Mouse (Mus musculus) heart, postnatal 10 days (tissue): Measurements from ENCODE around the gene Olfr51. TPM values are rescaled to one million over a fixed set of nuclear protein-coding genes. Genes with fewer than 3 reads are reported as not detected.
A peak's percentile ranks its signal among the peaks of the same experiment; 100 is the strongest.
"Not testable (repeated sequence)": the region's sequence is repeated elsewhere in the genome, so short reads cannot be mapped to it uniquely, and the experiment has no call there.

Experiments
- DNase-seq, 2 experiments: peaks; one replicate each; pipeline ENCODE4 v3.0.0; 2021
- intact Hi-C: fragments of 180-260 bp; cut with DNase I; formaldehyde crosslinking; loops from one replicate; pipeline ENCODE4 v1.15.1; 2025
- total RNA-seq, 2 experiments: library from RNA; stranded (reverse); gene quantifications; 2 replicates each; pipeline ENCODE4 v1.2.3; 2021

The Olfr51 gene
- not detected for total RNA-seq

- no peak for DNase-seq
- intact Hi-C loops, result no loop called here
Observed at GRCm38 (mm10) chr11:51003296-51003695, at the start of gene Olfr51. Olfr51 (plus strand) TSS chr11:51003596.

GRCm38 (mm10) chr11:50953665-50954064, 49.7 kb upstream of the Olfr51 start, which contains the start of gene Prop1:
Prop1 (minus strand) TSS chr11:50953765.
- DNase-seq, result no peak
- intact Hi-C loops, result no loop called here

- intact Hi-C loops, result no loop called here
- peak; percentile 5 to 30 for DNase-seq
Observed at GRCm38 (mm10) chr11:50964886-50965285, 38.5 kb upstream of the Olfr51 start.

GRCm38 (mm10) chr11:50966230-50966629, 37.2 kb upstream of the Olfr51 start, which contains the start of gene Olfr1378:
Olfr1378 (plus strand) TSS chr11:50966530.
- no peak for DNase-seq
- intact Hi-C loops, result no loop called here

GRCm38 (mm10) chr11:50977216-50977615, 26.2 kb upstream of the Olfr51 start:
- DNase-seq, result no peak
- intact Hi-C loops, result no loop called here

- DNase-seq, result no peak
- intact Hi-C loops, result no loop called here
Observed at GRCm38 (mm10) chr11:50981667-50982066, 21.7 kb upstream of the Olfr51 start, which contains the start of gene Olfr1377. Olfr1377 (plus strand) TSS chr11:50981967.

- intact Hi-C loops, result no loop called here
Observed at GRCm38 (mm10) chr11:51011821-51012220, 8.4 kb downstream of the Olfr51 start.

GRCm38 (mm10) chr11:51013936-51014335, 10.5 kb downstream of the Olfr51 start, which contains the start of gene Olfr54:
Olfr54 (plus strand) TSS chr11:51014236.
- intact Hi-C loops, result no loop called here
- no peak for DNase-seq

More at GRCm38 (mm10) chr11:51011821-51012220, 8.4 kb downstream of the Olfr51 start:
- peak; percentile 55 to 66 for DNase-seq

- intact Hi-C loops, result no loop called here
- DNase-seq, result no peak
Observed at GRCm38 (mm10) chr11:51016341-51016740, 12.9 kb downstream of the Olfr51 start.

- intact Hi-C loops, DNase-seq: not testable (repeated sequence)
Observed at GRCm38 (mm10) chr11:51026811-51027210, 23.4 kb downstream of the Olfr51 start.

GRCm38 (mm10) chr11:51029381-51029780, 26.0 kb downstream of the Olfr51 start:
- DNase-seq, intact Hi-C loops: not testable (repeated sequence)

- intact Hi-C loops, result loop anchor here (10.0 kb wide), 1 partner anchor 585 kb away; no protein-coding TSS in a partner anchor
- DNase-seq, result no peak
Observed at GRCm38 (mm10) chr11:51030225-51030624, 26.8 kb downstream of the Olfr51 start.

- intact Hi-C loops, result loop anchor here (1.0 to 10.0 kb wide), 2 partner anchors 93 to 588 kb away; no protein-coding TSS in a partner anchor
- peak; percentile 18 to 60 for DNase-seq
Observed at GRCm38 (mm10) chr11:51032851-51033250, 29.5 kb downstream of the Olfr51 start.

- intact Hi-C loops, result loop anchor here (10.0 kb wide), 1 partner anchor 589 kb away; no protein-coding TSS in a partner anchor
Observed at GRCm38 (mm10) chr11:51034141-51034540, 30.7 kb downstream of the Olfr51 start.

GRCm38 (mm10) chr11:51035951-51036350, 32.6 kb downstream of the Olfr51 start:
- DNase-seq, result peak; percentile 23 to 45
- intact Hi-C loops, result loop anchor here (10.0 kb wide), 1 partner anchor 591 kb away; no protein-coding TSS in a partner anchor

More at GRCm38 (mm10) chr11:51034141-51034540, 30.7 kb downstream of the Olfr51 start:
- DNase-seq, result not testable (repeated sequence)

- intact Hi-C loops, DNase-seq: not testable (repeated sequence)
Observed at GRCm38 (mm10) chr11:51044776-51045175, 41.4 kb downstream of the Olfr51 start.

GRCm38 (mm10) chr11:51047809-51048208, 44.4 kb downstream of the Olfr51 start, which contains the start of gene Olfr1375:
Olfr1375 (plus strand) TSS chr11:51048109.
- intact Hi-C loops, result not testable (repeated sequence)

GRCm38 (mm10) chr11:51051678-51052077, 48.3 kb downstream of the Olfr51 start:
- intact Hi-C loops, result loop anchor here (10.0 kb wide), 1 partner anchor 213 kb away; the partner anchor contains the start of genes BC049762 and Clk4
- DNase-seq, result no peak

More at GRCm38 (mm10) chr11:51047809-51048208, 44.4 kb downstream of the Olfr51 start, which contains the start of gene Olfr1375:
- DNase-seq, result not testable (repeated sequence)

GRCm38 (mm10) chr11:51053230-51053629, 49.8 kb downstream of the Olfr51 start:
- intact Hi-C loops, result loop anchor here (10.0 kb wide), 1 partner anchor 212 kb away; the partner anchor contains the start of genes BC049762 and Clk4
- peak in 1 of 2 experiments; percentile 15 for DNase-seq

- peak; percentile 72 to 73 for DNase-seq
- intact Hi-C loops, result loop anchor here (2.0 to 10.0 kb wide), 3 partner anchors 120 to 232 kb away; partner anchors contain the start of genes BC049762, Clk4 and Zfp354c
Observed at GRCm38 (mm10) chr11:51059151-51059571, 55.8 kb downstream of the Olfr51 start, which contains the start of gene Zfp354a. Zfp354a (plus strand) TSS chr11:51059257.
